Mouse (Mus musculus) small intestine, adult 2 months (tissue): ENCODE results near the gene Ino80e. TPM values are rescaled to one million over a fixed set of nuclear protein-coding genes. Genes with fewer than 3 reads are reported as not detected.

Experiments used
- H3K27ac ChIP-seq: fragments of 200-500 bp; 2 replicates; pipeline ENCODE4 v1.5.1; 2012; ENCODE audit warnings: low read depth, low read length, control low read depth, inconsistent platforms; ENCODE audit not compliant: insufficient read depth
- H3K27me3 ChIP-seq: fragments of 200-500 bp; 2 replicates; pipeline ENCODE4 v1.6.1; 2012; ENCODE audit warnings: mild to moderate bottlenecking, moderate library complexity, low read length, inconsistent platforms; ENCODE audit not compliant: control insufficient read depth, insufficient read depth
- H3K36me3 ChIP-seq: fragments of 200-500 bp; 2 replicates; pipeline ENCODE4 v1.6.1; 2012; ENCODE audit warnings: mild to moderate bottlenecking, low read length, control low read depth, inconsistent platforms; ENCODE audit not compliant: control insufficient read depth, insufficient read depth
- H3K4me1 ChIP-seq: fragments of 200-500 bp; 2 replicates; pipeline ENCODE4 v1.6.1; 2012; ENCODE audit warnings: low read length, inconsistent platforms, mixed read lengths; ENCODE audit not compliant: control insufficient read depth, insufficient read depth, insufficient read length
- H3K4me3 ChIP-seq: fragments of 200-500 bp; 2 replicates; pipeline ENCODE4 v1.5.1; 2012; ENCODE audit warnings: low read depth, mild to moderate bottlenecking, control low read depth, inconsistent platforms, low read length, moderate library complexity
- CTCF ChIP-seq: fragments of 200-500 bp; IDR thresholded peaks from 2 replicates; pipeline ENCODE4 v1.5.1; 2012; ENCODE audit warnings: low read depth, mild to moderate bottlenecking, control low read depth, inconsistent platforms, low read length, moderate library complexity, mixed read lengths; ENCODE audit not compliant: insufficient replicate concordance, insufficient read length; ENCODE audit errors: extremely low read depth
- POLR2A ChIP-seq: fragments of 200-500 bp; IDR thresholded peaks from 2 replicates; pipeline ENCODE4 v1.6.1; 2012; ENCODE audit warnings: low read depth, mild to moderate bottlenecking, control low read depth, inconsistent platforms, low read length, moderate library complexity
- WGBS: fragments of 180-500 bp; shearing (Covaris S2); methylation state at CpG from one replicate; pipeline ENCODE4 v1.1.7; 2018; 5-methylcytosine and 5-hydroxymethylcytosine counted together
- polyA plus RNA-seq: library from polyadenylated mRNA; depleted of rRNA; stranded (reverse); fragments of >200 nt; gene quantifications from 2 replicates; pipeline ENCODE4 v1.2.3, GENCODE M21; 2012

Gene Ino80e
- polyA plus RNA-seq, 1 experiment: 42.8 TPM

GRCm38 (mm10) chr7:126868003-126868402 lies 5.8 kb upstream of the Ino80e start:
- Histone ChIP-seq H3K27me3 (no peaks in the 10 kb centered on the region), H3K36me3 (peaks cover 69% of the 10 kb centered on the region)

GRCm38 (mm10) chr7:126867534-126867933 lies 5.4 kb upstream of the Ino80e start:
- Histone ChIP-seq H3K4me1 (peaks cover 11% of the 10 kb centered on the region; the same call in 1 of the 2 replicates), H3K27me3 (no peaks in the 10 kb centered on the region), H3K4me3 (no peak overlapping the region), H3K27ac (no peak overlapping the region), H3K36me3 (peaks cover 64% of the 10 kb centered on the region)
- TF ChIP-seq POLR2A (no peak), CTCF (no peak)
- WGBS: 82% methylated on average over 2 of the region's 2 CpGs

More at GRCm38 (mm10) chr7:126868003-126868402, 5.8 kb upstream of the Ino80e start:
- no peak overlapping the region for H3K4me3 ChIP-seq
- WGBS: 80% methylated on average over 12 of the region's 12 CpGs
- H3K27ac ChIP-seq: no peak overlapping the region
- TF ChIP-seq POLR2A (no peak), CTCF (no peak)
- peaks cover 8% of the 10 kb centered on the region; the same call in 1 of the 2 replicates for H3K4me1 ChIP-seq

DNA sequence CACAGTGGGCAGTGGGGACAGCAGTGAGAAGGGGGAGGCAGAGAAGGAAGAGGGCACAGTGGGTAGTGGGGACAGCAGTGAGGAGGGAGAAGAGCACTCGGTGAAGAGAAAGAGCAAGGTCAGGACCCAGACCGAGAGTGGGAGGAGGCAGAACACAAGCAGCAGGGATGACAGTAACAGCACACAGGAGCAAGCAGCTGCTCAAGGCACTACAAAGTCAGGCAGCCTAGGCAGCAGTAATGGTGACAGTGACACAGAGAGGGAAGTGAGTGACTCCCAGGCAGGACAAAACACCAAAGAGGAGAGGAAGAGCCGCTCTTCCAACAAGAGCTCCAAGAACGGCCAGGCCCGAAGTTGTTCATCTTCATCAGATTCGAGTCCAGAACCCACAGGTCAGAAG lies 1.6 kb upstream of the Ino80e start:
- 70% methylated on average over 6 of the region's 6 CpGs for WGBS
- Histone ChIP-seq H3K27ac (no peak overlapping the region), H3K36me3 (peaks cover 33% of the 10 kb centered on the region), H3K4me3 (no peak overlapping the region), H3K4me1 (peaks cover 18% of the 10 kb centered on the region; the same call in 1 of the 2 replicates), H3K27me3 (no peaks in the 10 kb centered on the region)
- TF ChIP-seq CTCF: no peak
- no peak for TF ChIP-seq POLR2A

DNA sequence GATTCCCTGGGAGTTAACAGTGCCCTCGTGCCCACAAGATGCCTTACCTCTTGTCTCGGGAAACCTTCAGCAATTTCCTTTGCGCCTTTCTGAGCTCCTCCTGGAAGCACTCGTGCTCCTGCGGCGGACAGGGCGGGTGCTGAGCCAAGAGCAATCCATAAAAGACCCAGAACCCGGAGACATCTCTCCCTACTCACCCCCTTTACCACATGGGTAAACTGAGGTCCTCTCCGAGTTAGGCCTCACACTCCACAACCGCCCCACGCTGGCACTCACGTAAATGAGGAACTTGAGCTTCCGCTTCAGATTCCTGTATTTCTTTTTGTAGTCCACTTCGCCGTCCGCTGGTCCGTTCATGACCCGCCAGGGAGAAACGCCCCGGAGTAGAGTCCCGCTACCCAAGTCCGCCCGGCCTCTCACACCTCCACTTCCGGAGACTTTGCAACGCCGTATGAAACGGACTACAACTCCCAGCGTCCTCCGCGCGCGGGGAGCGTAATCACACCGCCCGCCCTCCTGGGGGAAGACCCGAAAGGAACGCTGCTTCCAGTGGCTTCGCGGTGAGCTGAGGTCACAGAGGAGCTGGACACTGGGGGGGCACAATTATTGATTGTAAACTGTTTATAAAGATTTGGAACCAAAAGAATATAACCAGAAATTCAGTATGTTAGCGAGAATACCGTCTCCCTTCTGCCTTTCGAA lies 597 bp downstream of the Ino80e start, which contains the start of gene Hirip3:
Hirip3 (plus strand) TSS at position 544 of the 702 bp plus-strand sequence.
- H3K27me3 ChIP-seq: no peaks in the 10 kb centered on the region
- TF ChIP-seq POLR2A (peak; percentile 60; the same call in 1 of the 2 replicates), CTCF (no peak)
- whole genome bisulfite sequencing: under 1% methylated on average over 42 of the region's 42 CpGs

DNA sequence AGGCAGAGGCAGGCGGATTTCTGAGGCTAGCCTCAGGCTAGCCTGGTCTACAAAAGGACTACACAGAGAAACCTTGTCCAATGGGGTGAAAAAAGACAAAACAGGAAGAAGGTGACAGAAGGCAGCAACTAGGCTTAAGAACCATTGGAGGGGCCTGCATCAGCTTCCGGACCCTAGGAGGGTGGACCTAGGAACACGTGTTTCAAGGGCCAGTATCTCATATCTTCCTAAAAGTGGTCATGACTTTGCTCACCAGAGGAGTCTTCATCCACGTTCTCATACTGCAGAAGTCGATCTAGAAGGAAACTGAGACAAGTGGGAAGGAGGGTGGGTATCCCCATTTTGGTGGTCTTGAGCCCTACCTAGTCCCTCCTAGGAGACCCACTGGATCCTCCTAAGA lies 1.2 kb downstream of the Ino80e start:
- Histone ChIP-seq H3K27me3 (no peaks in the 10 kb centered on the region), H3K4me1 (peaks cover 18% of the 10 kb centered on the region; the same call in 1 of the 2 replicates), H3K27ac (no peak overlapping the region), H3K36me3 (peaks cover 24% of the 10 kb centered on the region), H3K4me3 (peak overlapping the region; percentile 76)
- WGBS: 58% methylated on average over 5 of the region's 5 CpGs
- TF ChIP-seq POLR2A: no peak
- no peak for TF ChIP-seq CTCF

More for the DNA sequence above, 597 bp downstream of the Ino80e start, which contains the start of gene Hirip3:
- H3K27ac ChIP-seq: peak within 1 kb of the TSS; percentile 47
- peaks cover 18% of the 10 kb centered on the region; the same call in 1 of the 2 replicates for H3K4me1 ChIP-seq
- peaks cover 25% of the 10 kb centered on the region for H3K36me3 ChIP-seq
- peak within 1 kb of the TSS; percentile 76 for H3K4me3 ChIP-seq

GRCm38 (mm10) chr7:126856741-126857420 lies 5.3 kb downstream of the Ino80e start:
- 73% methylated on average over 9 of the region's 9 CpGs for WGBS
- Histone ChIP-seq H3K4me3 (no peak overlapping the region), H3K36me3 (peaks cover 39% of the 10 kb centered on the region)

DNA sequence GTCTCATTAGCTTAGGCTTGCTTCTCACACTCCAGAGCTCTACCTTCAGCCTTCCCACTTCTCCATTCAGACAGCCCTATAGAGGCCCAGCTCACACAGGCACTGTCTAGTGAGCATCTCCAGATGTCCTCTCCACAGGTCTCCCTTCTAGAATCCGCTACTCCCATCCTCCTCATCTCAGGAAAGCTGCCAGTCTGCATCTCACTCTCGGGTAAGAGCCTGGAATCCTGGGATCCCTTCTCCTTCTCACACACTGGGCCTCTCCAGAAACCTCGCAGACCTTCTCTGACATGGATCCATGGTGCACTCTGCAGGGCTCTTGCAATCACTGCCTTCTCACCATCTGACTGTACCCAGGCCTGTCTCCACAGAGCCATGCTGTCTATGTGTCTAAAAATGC lies 6.5 kb downstream of the Ino80e start:
- no peak overlapping the region for H3K4me3 ChIP-seq
- no peak for TF ChIP-seq CTCF
- no peak for TF ChIP-seq POLR2A
- peaks cover 39% of the 10 kb centered on the region for H3K36me3 ChIP-seq
- no peaks in the 10 kb centered on the region for H3K27me3 ChIP-seq
- H3K27ac ChIP-seq: no peak overlapping the region
- no peaks in the 10 kb centered on the region for H3K4me1 ChIP-seq
- WGBS: 89% methylated on average over 3 of the region's 3 CpGs

More at GRCm38 (mm10) chr7:126856741-126857420, 5.3 kb downstream of the Ino80e start:
- Histone ChIP-seq H3K27ac (no peak overlapping the region), H3K27me3 (no peaks in the 10 kb centered on the region), H3K4me1 (peaks cover 6% of the 10 kb centered on the region; the same call in 1 of the 2 replicates)
- TF ChIP-seq POLR2A (no peak), CTCF (no peak)

DNA sequence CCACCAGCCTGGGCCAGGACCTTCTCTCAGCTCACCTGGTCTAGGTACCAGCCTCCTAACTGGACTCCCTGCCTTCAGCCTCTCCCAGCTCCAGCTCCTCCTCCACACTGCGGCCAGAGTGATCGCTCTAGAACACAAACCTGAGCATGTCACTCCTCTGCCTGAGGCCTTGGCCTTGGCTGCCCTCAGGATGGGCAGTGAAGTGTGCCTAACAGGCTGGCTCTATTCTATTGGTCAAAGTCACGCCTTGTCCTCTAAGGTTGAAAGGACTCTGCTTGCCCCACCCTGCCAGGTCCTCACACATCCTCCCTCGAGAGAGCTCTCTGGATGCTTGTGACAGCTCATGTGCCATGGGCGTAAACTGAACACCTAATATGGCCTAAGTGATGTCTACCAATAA lies 8.7 kb downstream of the Ino80e start:
- no peaks in the 10 kb centered on the region for H3K4me1 ChIP-seq
- no peak overlapping the region for H3K27ac ChIP-seq
- WGBS: 83% methylated on average over 5 of the region's 5 CpGs
- H3K4me3 ChIP-seq: no peak overlapping the region
- H3K27me3 ChIP-seq: peaks cover 10% of the 10 kb centered on the region
- TF ChIP-seq CTCF (no peak), POLR2A (no peak)
- H3K36me3 ChIP-seq: peaks cover 35% of the 10 kb centered on the region
